In the genomic region with DNA sequence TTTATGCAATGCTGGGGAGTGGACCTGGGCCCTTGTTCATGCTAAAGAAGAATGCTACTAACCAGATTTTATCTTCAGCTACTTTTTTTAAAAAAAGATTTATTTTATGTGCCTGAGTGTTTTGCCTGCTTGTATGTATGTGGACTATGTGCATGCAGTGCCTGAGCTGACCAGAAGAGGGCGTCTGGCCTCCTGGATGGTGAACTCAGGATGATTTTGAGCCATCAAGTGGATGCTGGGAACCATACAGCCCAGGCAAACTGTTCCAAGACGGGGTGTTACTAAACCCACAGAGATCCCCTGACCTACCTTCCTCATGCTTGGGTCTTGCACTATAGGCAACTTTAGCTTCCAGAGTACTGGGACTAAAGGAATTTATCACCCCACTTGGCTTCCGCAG, we compare ENCODE assay signal across 12 mouse cellular contexts. TPM values are rescaled to one million over a fixed set of nuclear protein-coding genes. Genes with fewer than 3 reads are reported as not detected.
A peak's percentile ranks its signal among the peaks of the same experiment; 100 is the strongest.
DNase-seq lines count a peak whose midpoint lies in the region; ATAC-seq and TF ChIP-seq lines count a peak whose summit lies in the region.
"Had no signal": no experiment of that assay in that cellular context is flagged by ENCODE, and none has a peak within 500 bp of the region (broad histone marks: within the 10 kb centered on the region; RNA-seq: fewer than 3 reads in every experiment).

No protein-coding gene starts in this region.

- H3K9me3 ChIP-seq in liver, embryonic 12.5 days (replicated peaks), result no peaks in the 10 kb centered on the region
- no peaks in the 10 kb centered on the region for H3K9me3 ChIP-seq in G1E (replicated peaks)
- H3K9me3 ChIP-seq: embryonic facial prominence, embryonic 13.5 days had no signal

- H3K9ac ChIP-seq in liver, adult 2 months (ENCODE audit: low read depth, low read length), result no peak overlapping the region
- H3K9ac ChIP-seq in liver, embryonic 12.5 days, result no peak overlapping the region
- H3K9ac ChIP-seq: embryonic facial prominence, embryonic 13.5 days had no signal

- H3K36me3 ChIP-seq in liver, adult 2 months (ENCODE audit: control insufficient read depth, insufficient read depth, low read length), result no peaks in the 10 kb centered on the region
- H3K36me3 ChIP-seq in liver, embryonic 12.5 days, result no peaks in the 10 kb centered on the region
- H3K36me3 ChIP-seq in G1E (replicated peaks), result no peaks in the 10 kb centered on the region
- H3K36me3 ChIP-seq: embryonic facial prominence, embryonic 13.5 days had no signal

- H3K27me3 ChIP-seq in liver, adult 2 months (ENCODE audit: control insufficient read depth, insufficient read depth, low read length), result no peaks in the 10 kb centered on the region
- peaks cover 19% of the 10 kb centered on the region for H3K27me3 ChIP-seq in liver, embryonic 12.5 days (replicated peaks)
- H3K27me3 ChIP-seq in G1E (ENCODE audit: insufficient read depth, low read length), result peaks cover 25% of the 10 kb centered on the region
- H3K27me3 ChIP-seq: embryonic facial prominence, embryonic 13.5 days had no signal

- no peak overlapping the region for H3K4me3 ChIP-seq in liver, adult 2 months (ENCODE audit: insufficient read depth, low read depth, low read length)
- H3K4me3 ChIP-seq in liver, embryonic 12.5 days, result no peak overlapping the region
- H3K4me3 ChIP-seq in G1E (ENCODE audit: low read depth, low read length), result no peak overlapping the region
- H3K4me3 ChIP-seq: embryonic facial prominence, embryonic 13.5 days had no signal

- no peak for ATAC-seq in liver, embryonic 12.5 days
- ATAC-seq in G1E (ENCODE audit: extremely low read depth, insufficient number of reproducible peaks, low FRiP score, poor library complexity, severe bottlenecking), result no peak

- no peak for DNase-seq in liver, adult 2 months (ENCODE audit: extremely low read depth, low read depth, low spot score)
- DNase-seq in G1E (ENCODE audit: low spot score), result no peak
- peak; percentile 35 for DNase-seq in c-Kit-negative CD71-positive TER-119-positive erythroid progenitor cells, embryonic 14.5 days (ENCODE audit: low read depth, low spot score)
- peak; percentile 32 to 70 for DNase-seq in spleen, postnatal 10 days (ENCODE audit: low spot score in 2 of 2)
- DNase-seq in ovary, postnatal 36 days (ENCODE audit: low spot score), result no peak
- DNase-seq in neural tube, embryonic 10.5 days (ENCODE audit: extremely low spot score, low spot score), result no peak
- DNase-seq: retina, postnatal 1 day had no signal

- H3K4me1 ChIP-seq in liver, adult 2 months (ENCODE audit: control insufficient read depth, insufficient read depth, low read length), result peaks cover 21% of the 10 kb centered on the region
- peaks cover 5% of the 10 kb centered on the region for H3K4me1 ChIP-seq in liver, embryonic 12.5 days
- H3K4me1 ChIP-seq in G1E (ENCODE audit: insufficient read depth, low read depth, low read length), result peaks cover 12% of the 10 kb centered on the region

- no peaks in the 10 kb centered on the region for H3K79me2 ChIP-seq in liver, adult 2 months (ENCODE audit: control insufficient read depth, insufficient read depth, low read length)

- TF ChIP-seq CTCF in liver, adult 2 months (IDR thresholded peaks at IDR 0.05; ENCODE audit: low read depth, low read length), result peak; percentile 69
- TF ChIP-seq CTCF in G1E (IDR thresholded peaks at IDR 0.05; ENCODE audit: low read depth, low read length), result peak; percentile 15; the same call in 1 of the 2 replicates

- no peak overlapping the region for H3K4me2 ChIP-seq in liver, embryonic 12.5 days
- H3K4me2 ChIP-seq: embryonic facial prominence, embryonic 13.5 days; heart, embryonic 11.5 days; midbrain, embryonic 11.5 days had no signal

- TF ChIP-seq POLR2A in liver, adult 2 months (IDR thresholded peaks at IDR 0.05; ENCODE audit: extremely low read depth, insufficient read depth, low read length), result no peak

- 71% methylated on average over 3 of the region's 3 CpGs for WGBS in liver, adult 2 months
- WGBS in liver, embryonic 12.5 days (ENCODE audit: insufficient replicate concordance), result 57% methylated on average over 3 of the region's 3 CpGs

- no peak overlapping the region for H3K27ac ChIP-seq in liver, adult 2 months (replicated peaks; ENCODE audit: insufficient read depth, low read depth, low read length)
- no peak overlapping the region for H3K27ac ChIP-seq in liver, embryonic 12.5 days
- H3K27ac ChIP-seq: embryonic facial prominence, embryonic 13.5 days had no signal

RNA-seq across cellular contexts. Expression of gene Taf8, which starts 26.4 kb away (rescaled TPM):
- 8.2 and 8.7 TPM in 2 replicates for total RNA-seq in liver, adult 2 months (2014; rRNA removed)
- polyA plus RNA-seq in liver, adult 2 months (2012; rRNA removed), result 7.8 and 9.6 TPM in 2 replicates
- 17.6 and 18.0 TPM in 2 replicates for polyA plus RNA-seq in liver, embryonic 12.5 days (2016; fragmentation: Nextera tagmentation; extraction: Ambion mirVana)
- total RNA-seq in G1E (2014; fragmentation: Nextera tagmentation) (29.1 and 31.1 TPM in 2 replicates), G1E (2017) (39.8 and 47.0 TPM in 2 replicates)
- polyA plus RNA-seq in G1E (2012), result 22.3 and 22.4 TPM in 2 replicates

RNA-seq across cellular contexts. Expression of gene Ccnd3, which starts 29.1 kb away (rescaled TPM):
- total RNA-seq in liver, adult 2 months (2014; rRNA removed), result 16.8 and 23.4 TPM in 2 replicates
- 39.1 and 41.8 TPM in 2 replicates for polyA plus RNA-seq in liver, adult 2 months (2012; rRNA removed)
- polyA plus RNA-seq in liver, embryonic 12.5 days (2016; fragmentation: Nextera tagmentation; extraction: Ambion mirVana), result 546 and 555 TPM in 2 replicates
- 229 and 238 TPM in 2 replicates for total RNA-seq in G1E (2014; fragmentation: Nextera tagmentation)
- total RNA-seq in G1E (2017), result 134 and 143 TPM in 2 replicates
- 426 and 439 TPM in 2 replicates for polyA plus RNA-seq in G1E (2012)

RNA-seq across cellular contexts. Expression of gene 1700001C19Rik, which starts 38.5 kb away (rescaled TPM):
- 12.2 and 16.2 TPM in 2 replicates for total RNA-seq in liver, adult 2 months (2014; rRNA removed)
- polyA plus RNA-seq in liver, adult 2 months (2012; rRNA removed), result 11.7 and 12.2 TPM in 2 replicates
- 0.62 and 0.66 TPM in 2 replicates for polyA plus RNA-seq in liver, embryonic 12.5 days (2016; fragmentation: Nextera tagmentation; extraction: Ambion mirVana)
- total RNA-seq in G1E (2014; fragmentation: Nextera tagmentation) (not detected in 2 replicates), G1E (2017) (0.17 TPM in 1 of 2 replicates, not detected in the other)
- not detected in 2 replicates for polyA plus RNA-seq in G1E (2012)
- total RNA-seq: left cerebral cortex, postnatal 10 days had no signal

RNA-seq across cellular contexts. Expression of gene AI661453, which starts 39.3 kb away (rescaled TPM):
- total RNA-seq in liver, adult 2 months (2014; rRNA removed), result 2.4 and 6.2 TPM in 2 replicates
- 5.7 and 6.3 TPM in 2 replicates for polyA plus RNA-seq in liver, adult 2 months (2012; rRNA removed)
- polyA plus RNA-seq in liver, embryonic 12.5 days (2016; fragmentation: Nextera tagmentation; extraction: Ambion mirVana), result 0.10 and 0.31 TPM in 2 replicates
- total RNA-seq in G1E (2014; fragmentation: Nextera tagmentation) (not detected in 2 replicates), G1E (2017) (under 0.01 and 0.06 TPM in 2 replicates)
- polyA plus RNA-seq in G1E (2012), result 0.02 and 0.03 TPM in 2 replicates

Comparison
In these comparisons a context has a peak if more than half of its experiments do, and no peak if none do; other contexts are left out.
1. DNase-seq: peak in c-Kit-negative CD71-positive TER-119-positive erythroid progenitor cells, embryonic 14.5 days (single experiment) and spleen, postnatal 10 days (2 of 2); none in liver, adult 2 months (single experiment), G1E (single experiment), ovary, postnatal 36 days (single experiment) and neural tube, embryonic 10.5 days (single experiment).